Comparison of ENCODE assay signal across 9 mouse cellular contexts in the genomic region with DNA sequence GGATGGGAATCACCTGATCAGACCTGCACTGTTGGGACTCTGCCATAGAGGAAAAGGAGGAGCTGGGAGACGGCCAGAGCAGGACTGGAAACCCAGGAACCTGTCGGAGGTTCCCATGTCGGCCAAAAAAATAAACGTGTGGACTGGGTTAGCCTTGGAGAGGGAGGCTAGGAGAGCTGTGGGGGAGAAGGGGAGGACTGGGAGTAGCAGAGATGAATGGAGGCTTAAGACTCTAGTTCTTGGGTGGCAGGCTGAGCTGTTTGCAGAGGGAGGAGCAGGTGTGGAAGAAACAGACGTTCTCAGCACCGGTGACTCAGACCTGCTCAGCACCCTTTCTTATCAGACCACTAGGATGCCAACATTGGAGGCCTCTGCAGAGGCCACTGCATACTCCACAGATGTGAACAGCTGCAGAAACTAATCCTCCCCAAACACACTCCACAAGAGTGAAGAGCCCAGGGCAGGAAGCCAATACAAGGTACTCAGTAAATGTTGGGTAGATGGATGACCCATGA. TPM values are rescaled to one million over a fixed set of nuclear protein-coding genes. Genes with fewer than 3 reads are reported as not detected.
A peak's percentile ranks its signal among the peaks of the same experiment; 100 is the strongest.
DNase-seq lines count a peak whose midpoint lies in the region; ATAC-seq and TF ChIP-seq lines count a peak whose summit lies in the region.
"Had no signal": no experiment of that assay in that cellular context is flagged by ENCODE, and none has a peak within 500 bp of the region (broad histone marks: within the 10 kb centered on the region; RNA-seq: fewer than 3 reads in every experiment).

No protein-coding gene starts in this region.

- no peak for DNase-seq in hindbrain, embryonic 14.5 days (ENCODE audit: low spot score)
- peak; percentile 64 for DNase-seq in MEL (ENCODE audit: low read depth, low spot score)
- no peak for DNase-seq in embryonic facial prominence, embryonic 10.5 days (ENCODE audit: low spot score)
- DNase-seq in lung, postnatal 10 days, result peak; percentile 29
- no peak for DNase-seq in spleen, adult 12 weeks (ENCODE audit: low spot score)
- no peak for DNase-seq in retina, postnatal 1 day
- DNase-seq in adrenal gland, postnatal 10 days, result no peak

- no peaks in the 10 kb centered on the region for H3K36me3 ChIP-seq in hindbrain, embryonic 14.5 days (replicated peaks; ENCODE audit: control insufficient read depth, insufficient read depth)
- no peaks in the 10 kb centered on the region for H3K36me3 ChIP-seq in hindbrain, embryonic 12.5 days
- peaks cover 0 to 16% of the 10 kb centered on the region in 2 experiments; a peak in 2 of 4 replicates for H3K36me3 ChIP-seq in MEL (ENCODE audit: control insufficient read depth in 1 of 2, insufficient read depth in 2 of 2, low read length in 2 of 2)
- no peaks in the 10 kb centered on the region for H3K36me3 ChIP-seq in embryonic facial prominence, embryonic 10.5 days (replicated peaks)

- TF ChIP-seq RAD21 in MEL (IDR thresholded peaks at IDR 0.05; ENCODE audit: low read depth, low read length), result no peak

- no peak overlapping the region for H3K27ac ChIP-seq in hindbrain, embryonic 14.5 days
- H3K27ac ChIP-seq in hindbrain, embryonic 12.5 days, result no peak overlapping the region
- H3K27ac ChIP-seq in MEL (ENCODE audit: control insufficient read depth, low read depth, low read length), result no peak overlapping the region
- H3K27ac ChIP-seq in embryonic facial prominence, embryonic 10.5 days (replicated peaks), result no peak overlapping the region

- H3K27me3 ChIP-seq in hindbrain, embryonic 14.5 days (ENCODE audit: control insufficient read depth, insufficient read depth, low read length), result no peaks in the 10 kb centered on the region
- H3K27me3 ChIP-seq in hindbrain, embryonic 12.5 days, result peaks cover 30% of the 10 kb centered on the region
- no peaks in the 10 kb centered on the region for H3K27me3 ChIP-seq in MEL (ENCODE audit: control insufficient read depth in 1 of 2, insufficient read depth in 2 of 2, low read length in 2 of 2)
- H3K27me3 ChIP-seq in embryonic facial prominence, embryonic 10.5 days (replicated peaks; ENCODE audit: low read depth, poor library complexity, severe bottlenecking), result peaks cover 35% of the 10 kb centered on the region
- H3K27me3 ChIP-seq: Patski had no signal

- peak overlapping the region; percentile 94 for H3K4me2 ChIP-seq in hindbrain, embryonic 14.5 days (replicated peaks)
- H3K4me2 ChIP-seq in hindbrain, embryonic 12.5 days (replicated peaks), result no peak overlapping the region

- 0 out of 2 replicates have a peak overlapping the region, but pooled peaks have one; percentile 72 for H3K4me3 ChIP-seq in hindbrain, embryonic 14.5 days (replicated peaks; ENCODE audit: low read length)
- H3K4me3 ChIP-seq in hindbrain, embryonic 12.5 days, result no peak overlapping the region
- no peak overlapping the region for H3K4me3 ChIP-seq in MEL (ENCODE audit: control insufficient read depth in 1 of 2, insufficient read depth in 1 of 2, low read depth in 2 of 2, low read length in 2 of 2)
- H3K4me3 ChIP-seq in embryonic facial prominence, embryonic 10.5 days, result peak overlapping the region; percentile 73

- 50% methylated on average over 6 of the region's 6 CpGs for WGBS in hindbrain, embryonic 14.5 days
- WGBS in hindbrain, embryonic 12.5 days, result 48% methylated on average over 6 of the region's 6 CpGs
- 50% methylated on average over 6 of the region's 6 CpGs for WGBS in embryonic facial prominence, embryonic 10.5 days

- TF ChIP-seq EP300 in MEL (IDR thresholded peaks at IDR 0.05; ENCODE audit: low read depth in 1 of 2, low read length in 2 of 2), result 0 out of 4 replicates have a peak, but pooled peaks of 1 of the 2 experiments have one; percentile 8

- no peak for ATAC-seq in hindbrain, embryonic 14.5 days (ENCODE audit: low FRiP score)
- no peak for ATAC-seq in hindbrain, embryonic 12.5 days (ENCODE audit: low FRiP score)
- ATAC-seq: Patski had no signal

- no peak for TF ChIP-seq CTCF in MEL (IDR thresholded peaks at IDR 0.05 in 2 of 3, conservative IDR thresholded peaks at IDR 0.05 in 1 of 3; ENCODE audit: control insufficient read depth in 1 of 3, insufficient read depth in 1 of 3, low read depth in 2 of 3, low read length in 3 of 3, poor library complexity in 1 of 3, severe bottlenecking in 1 of 3)

- H3K4me1 ChIP-seq in hindbrain, embryonic 14.5 days (replicated peaks; ENCODE audit: control insufficient read depth, insufficient read depth, low read length), result peaks cover 8% of the 10 kb centered on the region; the same call in 1 of the 2 replicates
- H3K4me1 ChIP-seq in hindbrain, embryonic 12.5 days, result peaks cover 11% of the 10 kb centered on the region; the same call in 1 of the 2 replicates
- H3K4me1 ChIP-seq in MEL (ENCODE audit: control insufficient read depth in 1 of 2, insufficient read depth in 2 of 2, low read length in 2 of 2), result peaks cover 2 to 19% of the 10 kb centered on the region in 2 experiments
- H3K4me1 ChIP-seq in embryonic facial prominence, embryonic 10.5 days, result peaks cover 26% of the 10 kb centered on the region

- H3K9me3 ChIP-seq in hindbrain, embryonic 14.5 days (ENCODE audit: control insufficient read depth, low read length), result no peaks in the 10 kb centered on the region
- no peaks in the 10 kb centered on the region for H3K9me3 ChIP-seq in hindbrain, embryonic 12.5 days (replicated peaks)
- H3K9me3 ChIP-seq in MEL (replicated peaks; ENCODE audit: insufficient read depth, low read length), result no peaks in the 10 kb centered on the region
- no peaks in the 10 kb centered on the region for H3K9me3 ChIP-seq in embryonic facial prominence, embryonic 10.5 days

- H3K79me2 ChIP-seq in MEL (ENCODE audit: control insufficient read depth, insufficient read depth, low read length, poor library complexity), result peaks cover 2% of the 10 kb centered on the region; the same call in 1 of the 2 replicates

- no peak overlapping the region for H3K9ac ChIP-seq in hindbrain, embryonic 14.5 days
- H3K9ac ChIP-seq in hindbrain, embryonic 12.5 days, result no peak overlapping the region
- H3K9ac ChIP-seq in MEL (ENCODE audit: control insufficient read depth, low read depth, low read length, poor library complexity, severe bottlenecking), result no peak overlapping the region

- no peak for TF ChIP-seq POLR2A in MEL (IDR thresholded peaks at IDR 0.05; ENCODE audit: control insufficient read depth in 1 of 2, insufficient read depth in 1 of 2, low read depth in 1 of 2, low read length in 2 of 2, poor library complexity in 1 of 2)

TF ChIP-seq in MEL, 35 proteins besides CTCF, POLR2A, EP300 and RAD21:
- TF ChIP-seq TAL1 (IDR thresholded peaks at IDR 0.05; ENCODE audit: low read length) (peak; percentile 15; the same call in 1 of the 2 replicates), MAX (IDR thresholded peaks at IDR 0.05; ENCODE audit: low read length) (no peak), GATA1 (IDR thresholded peaks at IDR 0.05; ENCODE audit: low read depth, low read length) (0 out of 2 replicates have a peak, but pooled peaks have one; percentile 6)

RNA-seq across cellular contexts. Expression of a gene that starts 1.9 kb away (rescaled TPM):
- polyA plus RNA-seq in hindbrain, embryonic 14.5 days (2014; fragmentation: Nextera tagmentation; extraction: Ambion mirVana), result 27.8 and 30.4 TPM in 2 replicates
- polyA plus RNA-seq in hindbrain, embryonic 12.5 days (2016; fragmentation: Nextera tagmentation; extraction: Ambion mirVana), result 6.8 and 10.0 TPM in 2 replicates
- 1.8 and 2.0 TPM in 2 replicates for total RNA-seq in MEL (2012; rRNA removed)
- 1 to 10 TPM in 1 of 2 experiments, not detected in 1; 3.0 TPM for polyA plus RNA-seq in MEL (2012; ENCODE audit: insufficient read depth in 1 of 2, insufficient read length in 2 of 2, low read depth in 1 of 2, low replicate concordance in 2 of 2, missing spikeins in 1 of 2)
- 8.5 and 8.6 TPM in 2 replicates for polyA plus RNA-seq in embryonic facial prominence, embryonic 10.5 days (2016; fragmentation: Nextera tagmentation; extraction: Ambion mirVana)
- total RNA-seq in adrenal gland, postnatal 10 days (2021), result 10 to 100 TPM; 21.5 to 23.1 TPM

RNA-seq across cellular contexts. Expression of a gene that starts 43.2 kb away (rescaled TPM):
- polyA plus RNA-seq in hindbrain, embryonic 14.5 days (2014; fragmentation: Nextera tagmentation; extraction: Ambion mirVana), result 21.3 and 24.6 TPM in 2 replicates
- polyA plus RNA-seq in hindbrain, embryonic 12.5 days (2016; fragmentation: Nextera tagmentation; extraction: Ambion mirVana), result 10.6 and 12.1 TPM in 2 replicates
- total RNA-seq in MEL (2012; rRNA removed), result 3.1 and 3.3 TPM in 2 replicates
- 1 to 10 TPM in 1 of 2 experiments, not detected in 1; 8.5 TPM for polyA plus RNA-seq in MEL (2012; ENCODE audit: insufficient read depth in 1 of 2, insufficient read length in 2 of 2, low read depth in 1 of 2, low replicate concordance in 2 of 2, missing spikeins in 1 of 2)
- polyA plus RNA-seq in embryonic facial prominence, embryonic 10.5 days (2016; fragmentation: Nextera tagmentation; extraction: Ambion mirVana), result 2.3 and 3.6 TPM in 2 replicates
- 10 to 100 TPM; 24.5 to 32.4 TPM for total RNA-seq in adrenal gland, postnatal 10 days (2021)

Comparison
In these comparisons a context has a peak if more than half of its experiments do, and no peak if none do; other contexts are left out.
1. H3K4me3 ChIP-seq: peak in hindbrain, embryonic 14.5 days (single experiment) and embryonic facial prominence, embryonic 10.5 days (single experiment); none in hindbrain, embryonic 12.5 days (single experiment) and MEL (0 of 2).
2. DNase-seq: peak in MEL (single experiment) and lung, postnatal 10 days (single experiment); none in hindbrain, embryonic 14.5 days (single experiment), embryonic facial prominence, embryonic 10.5 days (single experiment), spleen, adult 12 weeks (single experiment), retina, postnatal 1 day (single experiment) and adrenal gland, postnatal 10 days (single experiment).